In the genomic region with DNA sequence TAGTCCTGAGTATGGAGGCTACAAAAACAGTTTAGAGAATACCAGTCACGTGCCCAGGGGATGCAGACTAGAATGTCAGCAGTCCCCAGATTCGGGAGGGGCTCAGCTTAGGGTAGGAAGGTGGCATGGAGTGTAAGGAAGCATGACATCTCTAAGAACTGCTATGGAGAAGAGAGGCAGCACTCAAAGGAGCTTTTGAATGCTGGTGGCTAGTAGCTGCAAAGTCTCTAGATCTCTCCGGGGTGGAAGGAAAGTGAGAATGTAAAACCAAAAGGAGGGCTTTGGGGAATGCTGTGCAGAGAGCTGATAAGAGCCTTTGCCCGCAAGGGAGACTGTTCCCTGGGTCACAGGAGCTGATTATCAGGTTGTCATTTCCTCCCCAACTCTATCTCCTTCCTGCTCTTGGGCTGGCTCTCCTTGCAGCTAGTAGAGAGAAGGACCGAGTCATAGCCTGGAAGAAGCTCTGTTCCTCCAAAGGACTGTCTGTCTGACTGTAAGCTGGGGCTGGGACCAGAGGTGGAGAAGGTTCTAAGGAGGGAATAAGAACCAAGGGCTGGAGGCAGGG, we compare ENCODE assay signal across 16 mouse cellular contexts. TPM values are rescaled to one million over a fixed set of nuclear protein-coding genes. Genes with fewer than 3 reads are reported as not detected.
A peak's percentile ranks its signal among the peaks of the same experiment; 100 is the strongest.
DNase-seq lines count a peak whose midpoint lies in the region; ATAC-seq and TF ChIP-seq lines count a peak whose summit lies in the region.
"Had no signal": no experiment of that assay in that cellular context is flagged by ENCODE, and none has a peak within 500 bp of the region (broad histone marks: within the 10 kb centered on the region; RNA-seq: fewer than 3 reads in every experiment).

A gene (plus strand): TSS at position 409 of the 565 bp plus-strand sequence.

- H3K27me3 ChIP-seq in heart, embryonic 16.5 days (ENCODE audit: control insufficient read depth, insufficient read depth, low read length) = no peaks in the 10 kb centered on the region
- no peaks in the 10 kb centered on the region for H3K27me3 ChIP-seq in MEL (ENCODE audit: control insufficient read depth in 1 of 2, insufficient read depth in 2 of 2, low read length in 2 of 2)
- no peaks in the 10 kb centered on the region for H3K27me3 ChIP-seq in liver, postnatal 0 days (ENCODE audit: insufficient read depth, low read length)
- 0 out of 2 replicates have a peak, but pooled peaks cover 4% of the 10 kb centered on the region for H3K27me3 ChIP-seq in forebrain, embryonic 12.5 days

- H3K9ac ChIP-seq in heart, embryonic 16.5 days (ENCODE audit: low read length) = peak within 1 kb of the TSS; percentile 42; the same call in 1 of the 2 replicates
- H3K9ac ChIP-seq in MEL (ENCODE audit: control insufficient read depth, low read depth, low read length, poor library complexity, severe bottlenecking) = peak within 1 kb of the TSS; percentile 52
- peak within 1 kb of the TSS; percentile 8 for H3K9ac ChIP-seq in liver, postnatal 0 days (replicated peaks)
- no peak within 1 kb of the TSS for H3K9ac ChIP-seq in forebrain, embryonic 12.5 days

- TF ChIP-seq POLR2A in MEL (IDR thresholded peaks at IDR 0.05; ENCODE audit: control insufficient read depth in 1 of 2, insufficient read depth in 1 of 2, low read depth in 1 of 2, low read length in 2 of 2, poor library complexity in 1 of 2) = peak; percentile 44 to 86; a peak in 2 of 4 replicates

- no peak for DNase-seq in heart, adult 18-20 months
- DNase-seq in MEL (ENCODE audit: low read depth, low spot score) = peak; percentile 97
- no peak for DNase-seq in liver, postnatal 0 days
- no peak for DNase-seq in thymus, postnatal 4 days
- no peak for DNase-seq in embryo, embryonic 9.5 days (ENCODE audit: extremely low spot score)
- DNase-seq: adrenal gland, adult 8-10 months; kidney, postnatal 25 days; right cerebral cortex, postnatal 4 days; thymus, postnatal 14 days had no signal

- TF ChIP-seq EP300 in MEL (IDR thresholded peaks at IDR 0.05; ENCODE audit: low read depth in 1 of 2, low read length in 2 of 2) = peak; percentile 99
- TF ChIP-seq EP300 in liver, postnatal 0 days (IDR thresholded peaks at IDR 0.05; ENCODE audit: low read depth) = peak; percentile 76

- peaks cover 11% of the 10 kb centered on the region for H3K4me1 ChIP-seq in heart, embryonic 16.5 days (ENCODE audit: control insufficient read depth, insufficient read depth, low read length)
- H3K4me1 ChIP-seq in MEL (ENCODE audit: control insufficient read depth in 1 of 2, insufficient read depth in 2 of 2, low read length in 2 of 2) = peaks cover 14 to 47% of the 10 kb centered on the region in 2 experiments
- H3K4me1 ChIP-seq in liver, postnatal 0 days (ENCODE audit: insufficient read depth) = peaks cover 23% of the 10 kb centered on the region
- H3K4me1 ChIP-seq in forebrain, embryonic 12.5 days = no peaks in the 10 kb centered on the region
- H3K4me1 ChIP-seq: midbrain, embryonic 10.5 days had no signal

- H3K4me2 ChIP-seq in heart, embryonic 16.5 days (ENCODE audit: low read depth, low read length) = peak within 1 kb of the TSS; percentile 17; the same call in 1 of the 2 replicates
- peak within 1 kb of the TSS; percentile 55 for H3K4me2 ChIP-seq in liver, postnatal 0 days (ENCODE audit: low read depth, low read length)
- H3K4me2 ChIP-seq in forebrain, embryonic 12.5 days = no peak within 1 kb of the TSS

- no peak for TF ChIP-seq CTCF in MEL (IDR thresholded peaks at IDR 0.05 in 2 of 3, conservative IDR thresholded peaks at IDR 0.05 in 1 of 3; ENCODE audit: control insufficient read depth in 1 of 3, insufficient read depth in 1 of 3, low read depth in 2 of 3, low read length in 3 of 3, poor library complexity in 1 of 3, severe bottlenecking in 1 of 3)
- no peak for TF ChIP-seq CTCF in liver, postnatal 0 days (IDR thresholded peaks at IDR 0.05; ENCODE audit: low read depth)

- peaks cover 10% of the 10 kb centered on the region; the same call in 1 of the 2 replicates for H3K79me2 ChIP-seq in MEL (ENCODE audit: control insufficient read depth, insufficient read depth, low read length, poor library complexity)

- WGBS in heart, embryonic 16.5 days = 9% methylated on average over 5 of the region's 5 CpGs
- WGBS in liver, postnatal 0 days (ENCODE audit: insufficient replicate concordance) = 8% methylated on average over 5 of the region's 5 CpGs
- 67% methylated on average over 5 of the region's 5 CpGs for WGBS in forebrain, embryonic 12.5 days

- no peak for TF ChIP-seq RAD21 in MEL (IDR thresholded peaks at IDR 0.05; ENCODE audit: low read depth, low read length)

- H3K27ac ChIP-seq in heart, embryonic 16.5 days (ENCODE audit: low read length) = peak within 1 kb of the TSS; percentile 36
- H3K27ac ChIP-seq in MEL (ENCODE audit: control insufficient read depth, low read depth, low read length) = peak within 1 kb of the TSS; percentile 96
- H3K27ac ChIP-seq in liver, postnatal 0 days (ENCODE audit: low read depth) = peak within 1 kb of the TSS; percentile 80
- H3K27ac ChIP-seq in forebrain, embryonic 12.5 days = no peak within 1 kb of the TSS
- H3K27ac ChIP-seq: midbrain, embryonic 10.5 days had no signal

- 0 out of 2 replicates have a peak, but pooled peaks cover 5% of the 10 kb centered on the region for H3K36me3 ChIP-seq in heart, embryonic 16.5 days (ENCODE audit: control insufficient read depth, insufficient read depth)
- H3K36me3 ChIP-seq in MEL (ENCODE audit: control insufficient read depth in 1 of 2, insufficient read depth in 2 of 2, low read length in 2 of 2) = peaks cover 0 to 41% of the 10 kb centered on the region in 2 experiments; a peak in 2 of 4 replicates
- peaks cover 3% of the 10 kb centered on the region; the same call in 1 of the 2 replicates for H3K36me3 ChIP-seq in liver, postnatal 0 days (replicated peaks; ENCODE audit: insufficient read depth, low read length)
- peaks cover 13% of the 10 kb centered on the region; the same call in 1 of the 2 replicates for H3K36me3 ChIP-seq in forebrain, embryonic 12.5 days (replicated peaks)

- no peak within 1 kb of the TSS for H3K4me3 ChIP-seq in heart, embryonic 16.5 days (ENCODE audit: low read length)
- peak within 1 kb of the TSS; percentile 8 to 9 for H3K4me3 ChIP-seq in MEL (ENCODE audit: control insufficient read depth in 1 of 2, insufficient read depth in 1 of 2, low read depth in 2 of 2, low read length in 2 of 2)
- H3K4me3 ChIP-seq in liver, postnatal 0 days (ENCODE audit: low read depth, low read length) = no peak within 1 kb of the TSS
- no peak within 1 kb of the TSS for H3K4me3 ChIP-seq in forebrain, embryonic 12.5 days (replicated peaks)
- H3K4me3 ChIP-seq: midbrain, embryonic 10.5 days had no signal

- no peak for ATAC-seq in heart, embryonic 16.5 days (replicated peaks; ENCODE audit: extremely low read depth, insufficient read depth, low FRiP score)
- ATAC-seq in erythroid progenitor cell, adult 5-6 weeks (replicated peaks; ENCODE audit: low FRiP score, poor library complexity, severe bottlenecking) = peak; percentile 90
- peak; percentile 76 for ATAC-seq in liver, postnatal 0 days
- ATAC-seq in forebrain, embryonic 12.5 days (ENCODE audit: low FRiP score) = no peak
- ATAC-seq: CD4-positive, CD25-positive, alpha-beta regulatory T cell, adult 4 months had no signal

- H3K9me3 ChIP-seq in heart, embryonic 16.5 days (replicated peaks; ENCODE audit: control insufficient read depth, low read length) = no peaks in the 10 kb centered on the region
- no peaks in the 10 kb centered on the region for H3K9me3 ChIP-seq in MEL (replicated peaks; ENCODE audit: insufficient read depth, low read length)
- H3K9me3 ChIP-seq in liver, postnatal 0 days (ENCODE audit: low read length) = no peaks in the 10 kb centered on the region
- H3K9me3 ChIP-seq in forebrain, embryonic 12.5 days = no peaks in the 10 kb centered on the region
- H3K9me3 ChIP-seq: midbrain, embryonic 10.5 days had no signal

TF ChIP-seq in MEL, 35 proteins besides CTCF, POLR2A, EP300 and RAD21 (continues in another document):
- TF ChIP-seq GATA1 (IDR thresholded peaks at IDR 0.05; ENCODE audit: low read depth, low read length) = peak; percentile 100
- TF ChIP-seq ZKSCAN1 (IDR thresholded peaks at IDR 0.05; ENCODE audit: low read depth, low read length) = no peak
- no peak for TF ChIP-seq UBTF (IDR thresholded peaks at IDR 0.05; ENCODE audit: borderline replicate concordance, insufficient read depth, low read depth, low read length)
- peak; percentile 97 for TF ChIP-seq TAL1 (IDR thresholded peaks at IDR 0.05; ENCODE audit: low read length)
- peak; percentile 90 for TF ChIP-seq SIN3A (IDR thresholded peaks at IDR 0.05; ENCODE audit: low read length)
- no peak for TF ChIP-seq ELF1 (IDR thresholded peaks at IDR 0.05; ENCODE audit: low read depth, low read length)
- TF ChIP-seq ZMIZ1 (IDR thresholded peaks at IDR 0.05; ENCODE audit: low read depth, low read length) = peak; percentile 69; the same call in 1 of the 2 replicates
- peak; percentile 93 for TF ChIP-seq RCOR1 (IDR thresholded peaks at IDR 0.05; ENCODE audit: low read depth, low read length)
- no peak for TF ChIP-seq HCFC1 (IDR thresholded peaks at IDR 0.05; ENCODE audit: low read depth, low read length)
- TF ChIP-seq MYC (IDR thresholded peaks at IDR 0.05; ENCODE audit: low read depth, low read length) = peak; percentile 43
- no peak for TF ChIP-seq SMC3 (IDR thresholded peaks at IDR 0.05; ENCODE audit: low read depth, low read length)
- peak; percentile 77 for TF ChIP-seq MAX (IDR thresholded peaks at IDR 0.05; ENCODE audit: low read length)
- peak; percentile 99 for TF ChIP-seq TCF12 (IDR thresholded peaks at IDR 0.05; ENCODE audit: low read depth, low read length)
- TF ChIP-seq CHD1 (IDR thresholded peaks at IDR 0.05; ENCODE audit: low read depth, low read length) = no peak
- TF ChIP-seq KAT2A (conservative IDR thresholded peaks at IDR 0.05; ENCODE audit: low read depth, low read length) = no peak
- no peak for TF ChIP-seq GABPA (IDR thresholded peaks at IDR 0.05; ENCODE audit: low read depth, low read length)
- TF ChIP-seq MXI1 (IDR thresholded peaks at IDR 0.05; ENCODE audit: low read depth, low read length) = peak; percentile 49; the same call in 1 of the 2 replicates

RNA-seq across cellular contexts. Expression of the gene that starts here (rescaled TPM):
- 0.34 and 0.38 TPM in 2 replicates for polyA plus RNA-seq in heart, embryonic 16.5 days (2015; fragmentation: Nextera tagmentation; extraction: Ambion mirVana)
- under 1 TPM; 0.21 to 0.35 TPM for total RNA-seq in heart, adult 18-20 months (2021)
- 0.98 and 1.6 TPM in 2 replicates for total RNA-seq in MEL (2012; rRNA removed)
- 1 to 10 TPM in 1 of 2 experiments, not detected in 1; 5.0 TPM for polyA plus RNA-seq in MEL (2012; ENCODE audit: insufficient read depth in 1 of 2, insufficient read length in 2 of 2, low read depth in 1 of 2, low replicate concordance in 2 of 2, missing spikeins in 1 of 2)
- 2.5 and 8.0 TPM in 2 replicates for total RNA-seq in erythroid progenitor cell, adult 5-6 weeks (2015; ENCODE audit: low replicate concordance)
- 1.1 TPM in 1 of 2 replicates, not detected in the other for total RNA-seq in erythroid progenitor cell, adult 5-6 weeks (2017; ENCODE audit: low replicate concordance)
- 3.5 and 4.1 TPM in 2 replicates for polyA plus RNA-seq in liver, postnatal 0 days (2015; fragmentation: Nextera tagmentation; extraction: Ambion mirVana)
- polyA plus RNA-seq in forebrain, embryonic 12.5 days (2016; fragmentation: Nextera tagmentation; extraction: Ambion mirVana) = 0.23 and 0.33 TPM in 2 replicates
- total RNA-seq: adrenal gland, adult 8-10 months; liver, adult 2 months had no signal
- polyA plus RNA-seq: cortical plate, adult 2 months had no signal

Comparison
In these comparisons a context has a peak if more than half of its experiments do, and no peak if none do; other contexts are left out.
1. ATAC-seq: peak in erythroid progenitor cell, adult 5-6 weeks (single experiment) and liver, postnatal 0 days (single experiment); none in heart, embryonic 16.5 days (single experiment) and forebrain, embryonic 12.5 days (single experiment).
2. H3K4me3 ChIP-seq: peak in MEL (2 of 2); none in heart, embryonic 16.5 days (single experiment), liver, postnatal 0 days (single experiment) and forebrain, embryonic 12.5 days (single experiment).